8 mouse cellular contexts compared by ENCODE assay signal in genomic region chr4:98727295-98727958, GRCm38 (mm10). TPM values are rescaled to one million over a fixed set of nuclear protein-coding genes. Genes with fewer than 3 reads are reported as not detected.
DNase-seq lines count a peak whose midpoint lies in the region; ATAC-seq and TF ChIP-seq lines count a peak whose summit lies in the region.
"Had no signal": no experiment of that assay in that cellular context is flagged by ENCODE, and none has a peak within 500 bp of the region (broad histone marks: within the 10 kb centered on the region; RNA-seq: fewer than 3 reads in every experiment).

No protein-coding gene starts in this region.

- ATAC-seq in hindbrain, embryonic 13.5 days (ENCODE audit: low FRiP score) = no peak

- no peaks in the 10 kb centered on the region for H3K27me3 ChIP-seq in ES-Bruce4 (ENCODE audit: control insufficient read depth, insufficient read depth, low read length, poor library complexity, severe bottlenecking)
- H3K27me3 ChIP-seq in hindbrain, embryonic 13.5 days = peaks cover 44% of the 10 kb centered on the region
- peaks cover 44% of the 10 kb centered on the region for H3K27me3 ChIP-seq in midbrain, embryonic 10.5 days (ENCODE audit: low read depth, poor library complexity, severe bottlenecking)

- H3K4me1 ChIP-seq in ES-Bruce4 (ENCODE audit: control insufficient read depth, insufficient read depth, low read length) = no peaks in the 10 kb centered on the region
- H3K4me1 ChIP-seq in hindbrain, embryonic 13.5 days (replicated peaks) = peaks cover 20% of the 10 kb centered on the region
- peaks cover 23% of the 10 kb centered on the region for H3K4me1 ChIP-seq in midbrain, embryonic 10.5 days

- WGBS in hindbrain, embryonic 13.5 days = 2% methylated on average over 21 of the region's 21 CpGs
- WGBS in midbrain, embryonic 10.5 days = 2% methylated on average over 21 of the region's 21 CpGs

- no peak for TF ChIP-seq POLR2A in ES-Bruce4 (IDR thresholded peaks at IDR 0.05; ENCODE audit: insufficient read depth, low read length)

- TF ChIP-seq EP300 in ES-Bruce4 (IDR thresholded peaks at IDR 0.05; ENCODE audit: insufficient read depth, low read depth, low read length) = no peak

- H3K27ac ChIP-seq in ES-Bruce4 (ENCODE audit: insufficient read depth, low read length) = peak overlapping the region; percentile 96
- no peak overlapping the region for H3K27ac ChIP-seq in hindbrain, embryonic 13.5 days
- H3K27ac ChIP-seq in midbrain, embryonic 10.5 days (replicated peaks) = no peak overlapping the region

- no peak for TF ChIP-seq CTCF in ES-Bruce4 (IDR thresholded peaks at IDR 0.05; ENCODE audit: low read depth, low read length)

- peak overlapping the region; percentile 96 for H3K4me3 ChIP-seq in ES-Bruce4 (ENCODE audit: low read depth, low read length)
- peak overlapping the region; percentile 37 for H3K4me3 ChIP-seq in hindbrain, embryonic 13.5 days
- H3K4me3 ChIP-seq in midbrain, embryonic 10.5 days = peak overlapping the region; percentile 48

- peaks cover 24% of the 10 kb centered on the region for H3K36me3 ChIP-seq in ES-Bruce4 (ENCODE audit: control insufficient read depth, insufficient read depth, low read length, poor library complexity, severe bottlenecking)
- no peaks in the 10 kb centered on the region for H3K36me3 ChIP-seq in hindbrain, embryonic 13.5 days
- no peaks in the 10 kb centered on the region for H3K36me3 ChIP-seq in midbrain, embryonic 10.5 days

- H3K9me3 ChIP-seq in ES-Bruce4 (replicated peaks; ENCODE audit: control insufficient read depth, insufficient read depth, low read length, poor library complexity, severe bottlenecking) = no peaks in the 10 kb centered on the region
- no peaks in the 10 kb centered on the region for H3K9me3 ChIP-seq in hindbrain, embryonic 13.5 days
- H3K9me3 ChIP-seq in midbrain, embryonic 10.5 days (replicated peaks) = no peaks in the 10 kb centered on the region

- H3K9ac ChIP-seq in ES-Bruce4 (ENCODE audit: low read depth, poor library complexity, severe bottlenecking) = peak overlapping the region; percentile 89
- peak overlapping the region; percentile 49; the same call in 1 of the 2 replicates for H3K9ac ChIP-seq in hindbrain, embryonic 13.5 days

- H3K4me2 ChIP-seq in hindbrain, embryonic 13.5 days = peak overlapping the region; percentile 59

- peak; percentile 79 for DNase-seq in R1 (ENCODE audit: low read depth, low spot score)
- DNase-seq in midbrain, embryonic 10.5 days (ENCODE audit: low spot score) = peak; percentile 34
- no peak for DNase-seq in left cerebral cortex, adult 9 months (ENCODE audit: low spot score in 2 of 2)
- no peak for DNase-seq in ovary, postnatal 10 days (ENCODE audit: low spot score)
- DNase-seq in gastrocnemius, adult 8-10 months (ENCODE audit: low spot score in 2 of 2) = no peak
- DNase-seq: adrenal gland, adult 2 months had no signal

RNA-seq across cellular contexts. Expression of gene L1td1, which starts 0.9 kb away (rescaled TPM):
- polyA plus RNA-seq in ES-Bruce4 (2011; ENCODE audit: insufficient read depth, insufficient read length, low read depth, missing spikeins) = 236 and 254 TPM in 2 replicates
- polyA plus RNA-seq in hindbrain, embryonic 13.5 days (2015; fragmentation: Nextera tagmentation; extraction: Ambion mirVana) = 0.08 and 0.14 TPM in 2 replicates
- 0.10 and 0.11 TPM in 2 replicates for polyA plus RNA-seq in midbrain, embryonic 10.5 days (2016; fragmentation: Nextera tagmentation; extraction: Ambion mirVana)
- not detected for total RNA-seq in gastrocnemius, adult 8-10 months (2022)
- total RNA-seq: adrenal gland, adult 2 months had no signal
- polyA plus RNA-seq: adrenal gland, adult 2 months had no signal

Comparison
In these comparisons a context has a peak if more than half of its experiments do, and no peak if none do; other contexts are left out.
1. H3K4me3 ChIP-seq: peak in every context shown above with its lines; median percentile 96 in ES-Bruce4; 48 in midbrain, embryonic 10.5 days; 37 in hindbrain, embryonic 13.5 days.
2. DNase-seq: peak in R1 (single experiment) and midbrain, embryonic 10.5 days (single experiment); none in left cerebral cortex, adult 9 months (0 of 2), ovary, postnatal 10 days (single experiment) and gastrocnemius, adult 8-10 months (0 of 2).
3. RNA of gene L1td1, which starts 0.9 kb away (polyA plus RNA-seq): 236 to 254 TPM in ES-Bruce4; 0.08 to 0.14 TPM in hindbrain, embryonic 13.5 days and 0.10 to 0.11 TPM in midbrain, embryonic 10.5 days; every median in the first group is over 100 times any median in the second.